Mouse (Mus musculus): ENCODE results near the gene Efcab14. TPM values are rescaled to one million over a fixed set of nuclear protein-coding genes. Genes with fewer than 3 reads are reported as not detected.
A peak's percentile ranks its signal among the peaks of the same experiment; 100 is the strongest.

The Efcab14 gene
- polyA plus RNA-seq, 1 experiment from 2014 or later, result 15.3 TPM

- ATAC-seq (ENCODE audit: low FRiP score), result no peak
- H3K4me3 ChIP-seq (replicated peaks), result no peak within 1 kb of the TSS
- no peaks in the 10 kb centered on the region for H3K9me3 ChIP-seq (replicated peaks)
- WGBS, result 91% methylated on average over 3 of the region's 3 CpGs
- peaks cover 12% of the 10 kb centered on the region for H3K4me1 ChIP-seq
- no peaks in the 10 kb centered on the region for H3K27me3 ChIP-seq (replicated peaks)
- peaks cover 16% of the 10 kb centered on the region; the same call in 1 of the 2 replicates for H3K36me3 ChIP-seq
- no peak within 1 kb of the TSS for H3K9ac ChIP-seq (replicated peaks)
- H3K27ac ChIP-seq (replicated peaks), result no peak within 1 kb of the TSS
- no peak within 1 kb of the TSS for H3K4me2 ChIP-seq
Measured at GRCm38 (mm10) chr4:115780918-115781317, 43.4 kb downstream of the Efcab14 start, which contains the start of gene Tex38. Tex38 (minus strand) TSS chr4:115781018.

- no peak overlapping the region for H3K4me3 ChIP-seq (replicated peaks)
- H3K27ac ChIP-seq (replicated peaks), result no peak overlapping the region
- no peaks in the 10 kb centered on the region for H3K27me3 ChIP-seq (replicated peaks)
- 91% methylated on average over 5 of the region's 5 CpGs for WGBS
- no peak overlapping the region for H3K9ac ChIP-seq (replicated peaks)
- peaks cover 17% of the 10 kb centered on the region for H3K4me1 ChIP-seq
- H3K36me3 ChIP-seq, result 0 out of 2 replicates have a peak, but pooled peaks cover 8% of the 10 kb centered on the region
- H3K9me3 ChIP-seq (replicated peaks), result no peaks in the 10 kb centered on the region
- H3K4me2 ChIP-seq, result no peak overlapping the region
- no peak for ATAC-seq (ENCODE audit: low FRiP score)
Measured at GRCm38 (mm10) chr4:115782026-115782805, 44.7 kb downstream of the Efcab14 start.

- no peaks in the 10 kb centered on the region for H3K9me3 ChIP-seq (replicated peaks)
- ATAC-seq (ENCODE audit: low FRiP score), result peak; percentile 94
- WGBS, result under 1% methylated on average over 68 of the region's 69 CpGs
- H3K36me3 ChIP-seq, result peaks cover 12% of the 10 kb centered on the region
- peak within 1 kb of the TSS; percentile 79 for H3K9ac ChIP-seq (replicated peaks)
- peak within 1 kb of the TSS; percentile 81 for H3K27ac ChIP-seq (replicated peaks)
- peaks cover 17% of the 10 kb centered on the region for H3K4me1 ChIP-seq
- H3K4me2 ChIP-seq, result peak within 1 kb of the TSS; percentile 83
- H3K27me3 ChIP-seq (replicated peaks), result no peaks in the 10 kb centered on the region
- H3K4me3 ChIP-seq (replicated peaks), result peak within 1 kb of the TSS; percentile 75
Measured at GRCm38 (mm10) chr4:115784769-115785510, 47.4 kb downstream of the Efcab14 start, which contains the start of gene Atpaf1. Atpaf1 (plus strand) TSS chr4:115784812.

GRCm38 (mm10) chr4:115785511-115786034, 48.0 kb downstream of the Efcab14 start:
- Histone ChIP-seq H3K4me3 (replicated peaks) (peak overlapping the region; percentile 75), H3K9ac (replicated peaks) (peak overlapping the region; percentile 79), H3K27me3 (replicated peaks) (no peaks in the 10 kb centered on the region), H3K9me3 (replicated peaks) (no peaks in the 10 kb centered on the region), H3K4me1 (peaks cover 17% of the 10 kb centered on the region), H3K4me2 (peak overlapping the region; percentile 83), H3K36me3 (peaks cover 17% of the 10 kb centered on the region), H3K27ac (replicated peaks) (peak overlapping the region; percentile 81; the same call in 1 of the 2 replicates)
- WGBS, result 66% methylated on average over 7 of the region's 7 CpGs
- no peak for ATAC-seq (ENCODE audit: low FRiP score)

DNA sequence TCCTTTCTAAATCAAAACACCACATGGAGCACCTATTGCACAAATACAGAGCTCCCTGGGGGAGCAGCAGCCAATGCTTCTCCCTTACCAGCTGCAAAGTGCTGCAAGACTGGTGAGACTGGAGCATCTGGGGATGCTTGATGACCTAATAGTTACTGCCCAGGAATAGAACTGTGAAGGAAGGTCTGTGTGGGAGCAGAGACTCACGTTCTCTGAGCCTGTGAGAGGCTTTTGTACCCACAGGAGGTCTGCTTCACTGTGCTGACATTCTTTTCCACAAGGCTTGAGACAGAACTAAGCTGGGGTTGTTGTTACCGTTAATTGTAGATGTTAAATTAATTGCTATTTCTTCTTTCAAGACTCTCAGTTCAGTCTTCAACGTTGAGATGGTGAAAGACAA, 53.3 kb downstream of the Efcab14 start:
- H3K9ac ChIP-seq (replicated peaks), result no peak overlapping the region
- H3K4me2 ChIP-seq, result no peak overlapping the region
- H3K4me1 ChIP-seq, result peaks cover 5% of the 10 kb centered on the region
- H3K36me3 ChIP-seq, result peaks cover 50% of the 10 kb centered on the region
- no peak overlapping the region for H3K27ac ChIP-seq (replicated peaks)
- ATAC-seq (ENCODE audit: low FRiP score), result no peak
- WGBS, result 70% methylated on average over 3 of the region's 3 CpGs
- H3K4me3 ChIP-seq (replicated peaks), result no peak overlapping the region
- no peaks in the 10 kb centered on the region for H3K9me3 ChIP-seq (replicated peaks)
- no peaks in the 10 kb centered on the region for H3K27me3 ChIP-seq (replicated peaks)

DNA sequence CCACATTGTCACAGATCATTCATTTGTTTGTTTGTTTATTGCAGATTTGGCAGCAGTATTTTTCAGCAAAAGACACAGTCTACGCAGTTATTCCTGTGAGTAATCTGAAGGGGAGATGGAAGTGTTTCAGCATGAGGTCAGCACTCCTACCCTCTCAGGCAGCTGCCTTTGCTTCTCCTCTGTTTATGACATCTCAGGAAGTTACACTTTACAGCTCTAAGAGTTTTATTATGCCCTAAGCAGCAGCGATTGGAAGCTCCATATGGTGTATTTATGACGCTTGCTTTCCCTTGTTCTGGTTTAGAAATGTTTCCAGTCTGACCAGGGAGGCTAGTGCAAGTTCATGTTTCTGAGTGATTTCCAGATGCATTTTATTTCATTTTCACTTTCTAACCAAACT, 57.8 kb downstream of the Efcab14 start:
- no peak overlapping the region for H3K4me2 ChIP-seq
- no peaks in the 10 kb centered on the region for H3K9me3 ChIP-seq (replicated peaks)
- H3K4me3 ChIP-seq (replicated peaks), result no peak overlapping the region
- no peak overlapping the region for H3K27ac ChIP-seq (replicated peaks)
- H3K36me3 ChIP-seq, result peaks cover 67% of the 10 kb centered on the region
- no peak overlapping the region for H3K9ac ChIP-seq (replicated peaks)
- no peaks in the 10 kb centered on the region for H3K27me3 ChIP-seq (replicated peaks)
- H3K4me1 ChIP-seq, result no peaks in the 10 kb centered on the region
- no peak for ATAC-seq (ENCODE audit: low FRiP score)
- 38% methylated on average over 3 of the region's 3 CpGs for WGBS

DNA sequence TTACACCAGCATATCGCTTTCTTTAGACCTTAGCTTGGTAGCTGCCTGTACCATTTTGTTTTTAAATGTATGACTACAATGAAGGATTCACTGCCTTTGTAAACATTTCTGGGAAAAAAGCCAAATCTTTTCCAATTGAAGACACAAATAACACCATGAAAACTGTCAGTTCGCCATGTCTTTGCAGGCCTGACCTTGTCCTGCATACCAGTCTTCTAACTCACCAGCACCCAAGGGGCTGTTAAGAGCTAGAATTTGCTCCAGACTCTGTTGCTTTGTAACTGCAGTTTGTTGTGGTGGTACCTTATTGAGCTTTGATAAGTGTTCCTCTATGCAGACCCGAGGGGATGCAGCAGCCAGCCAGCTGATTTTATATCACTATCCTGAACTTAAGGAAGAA, 62.4 kb downstream of the Efcab14 start:
- Histone ChIP-seq H3K36me3 (peaks cover 58% of the 10 kb centered on the region), H3K9me3 (replicated peaks) (no peaks in the 10 kb centered on the region), H3K9ac (replicated peaks) (no peak overlapping the region), H3K4me3 (replicated peaks) (no peak overlapping the region), H3K27me3 (replicated peaks) (no peaks in the 10 kb centered on the region), H3K4me2 (no peak overlapping the region), H3K4me1 (no peaks in the 10 kb centered on the region), H3K27ac (replicated peaks) (no peak overlapping the region)
- 66% methylated on average over 3 of the region's 3 CpGs for WGBS
- ATAC-seq (ENCODE audit: low FRiP score), result no peak

- Histone ChIP-seq H3K4me3 (replicated peaks) (no peak overlapping the region), H3K4me1 (no peaks in the 10 kb centered on the region), H3K9me3 (replicated peaks) (no peaks in the 10 kb centered on the region), H3K27ac (replicated peaks) (no peak overlapping the region), H3K9ac (replicated peaks) (no peak overlapping the region), H3K36me3 (peaks cover 33% of the 10 kb centered on the region), H3K4me2 (no peak overlapping the region), H3K27me3 (replicated peaks) (no peaks in the 10 kb centered on the region)
- ATAC-seq (ENCODE audit: low FRiP score), result no peak
- 92% methylated on average over 4 of the region's 4 CpGs for WGBS
Measured at GRCm38 (mm10) chr4:115812326-115812725, 74.8 kb downstream of the Efcab14 start.

- Histone ChIP-seq H3K36me3 (peaks cover 33% of the 10 kb centered on the region), H3K4me3 (replicated peaks) (no peak overlapping the region), H3K4me1 (no peaks in the 10 kb centered on the region), H3K27ac (replicated peaks) (no peak overlapping the region), H3K9me3 (replicated peaks) (no peaks in the 10 kb centered on the region), H3K27me3 (replicated peaks) (no peaks in the 10 kb centered on the region), H3K9ac (replicated peaks) (no peak overlapping the region), H3K4me2 (no peak overlapping the region)
- WGBS, result 94% methylated on average over 5 of the region's 5 CpGs
- ATAC-seq (ENCODE audit: low FRiP score), result no peak
Measured at GRCm38 (mm10) chr4:115815606-115816005, 78.1 kb downstream of the Efcab14 start.

DNA sequence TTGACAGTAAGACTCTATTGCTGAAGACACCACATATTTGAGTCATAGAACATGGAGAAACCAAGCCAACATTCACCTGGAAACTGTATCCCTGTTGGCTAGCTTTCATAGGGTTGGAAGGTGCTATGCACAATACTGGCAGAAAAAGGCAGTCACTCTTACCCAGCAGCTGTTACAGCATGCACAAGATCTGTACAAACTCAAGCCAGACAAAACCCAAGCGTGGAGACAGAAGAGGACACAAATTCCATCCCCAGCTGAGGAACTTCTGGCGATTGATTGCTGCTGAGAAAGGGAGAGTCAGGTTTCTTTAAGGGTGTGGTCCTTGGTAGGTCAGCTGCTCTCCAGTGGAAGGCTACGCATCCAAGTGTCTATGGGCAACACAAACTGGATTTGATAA, 82.7 kb downstream of the Efcab14 start:
- Histone ChIP-seq H3K4me1 (no peaks in the 10 kb centered on the region), H3K27me3 (replicated peaks) (no peaks in the 10 kb centered on the region), H3K9ac (replicated peaks) (no peak overlapping the region), H3K4me2 (no peak overlapping the region), H3K36me3 (peaks cover 5% of the 10 kb centered on the region), H3K27ac (replicated peaks) (no peak overlapping the region), H3K4me3 (replicated peaks) (no peak overlapping the region), H3K9me3 (replicated peaks) (no peaks in the 10 kb centered on the region)
- 86% methylated on average over 3 of the region's 3 CpGs for WGBS
- ATAC-seq (ENCODE audit: low FRiP score), result no peak

DNA sequence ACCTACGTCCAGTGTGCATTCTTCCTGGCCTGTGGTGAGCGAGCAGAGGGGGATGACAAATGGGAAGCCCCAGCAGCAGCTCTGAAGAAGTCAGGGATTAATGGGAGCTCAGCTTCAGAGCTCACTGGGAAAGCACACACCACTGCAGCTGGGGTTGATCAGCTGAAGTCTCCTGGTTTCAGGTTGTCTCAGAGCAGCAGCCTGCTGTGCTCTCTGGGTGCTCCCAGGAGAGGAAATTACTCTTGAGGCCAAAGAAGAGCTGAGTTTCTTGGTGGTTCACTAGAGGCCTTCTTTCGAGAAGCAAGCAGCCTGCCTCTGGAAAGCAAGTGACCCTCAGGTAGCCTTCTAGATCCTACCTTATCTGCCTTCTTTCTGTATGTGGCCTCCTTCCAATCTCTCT, 83.4 kb downstream of the Efcab14 start:
- no peaks in the 10 kb centered on the region for H3K9me3 ChIP-seq (replicated peaks)
- no peak overlapping the region for H3K4me3 ChIP-seq (replicated peaks)
- no peaks in the 10 kb centered on the region for H3K36me3 ChIP-seq
- no peak for ATAC-seq (ENCODE audit: low FRiP score)
- H3K27ac ChIP-seq (replicated peaks), result no peak overlapping the region
- no peak overlapping the region for H3K4me2 ChIP-seq
- H3K9ac ChIP-seq (replicated peaks), result no peak overlapping the region
- H3K4me1 ChIP-seq, result no peaks in the 10 kb centered on the region
- WGBS, result 79% methylated on average over 3 of the region's 3 CpGs
- no peaks in the 10 kb centered on the region for H3K27me3 ChIP-seq (replicated peaks)

- no peaks in the 10 kb centered on the region for H3K27me3 ChIP-seq (replicated peaks)
- H3K4me2 ChIP-seq, result no peak overlapping the region
- no peaks in the 10 kb centered on the region for H3K9me3 ChIP-seq (replicated peaks)
- no peak overlapping the region for H3K9ac ChIP-seq (replicated peaks)
- no peak for ATAC-seq (ENCODE audit: low FRiP score)
- H3K4me3 ChIP-seq (replicated peaks), result no peak overlapping the region
- no peak overlapping the region for H3K27ac ChIP-seq (replicated peaks)
- no peaks in the 10 kb centered on the region for H3K36me3 ChIP-seq
- H3K4me1 ChIP-seq, result no peaks in the 10 kb centered on the region
Measured at GRCm38 (mm10) chr4:115821431-115821830, 83.9 kb downstream of the Efcab14 start.

Data from neural tube, embryonic 15.5 days (tissue).